Mouse (Mus musculus) CH12.LX (cell line): ENCODE data around the gene Sv2a. TPM values are rescaled to one million over a fixed set of nuclear protein-coding genes. Genes with fewer than 3 reads are reported as not detected.

ENCODE experiments used
- DNase-seq: peaks from one replicate; pipeline ENCODE4 v3.0.0-alpha.2; 2013; ENCODE audit errors: extremely low read depth
- H3K27ac ChIP-seq: 2 replicates; pipeline ENCODE4 v1.5.1; 2012; ENCODE audit warnings: low read depth, mild to moderate bottlenecking, control low read depth, moderate library complexity; ENCODE audit not compliant: insufficient read depth
- H3K27me3 ChIP-seq: replicated peaks from 2 replicates; pipeline ENCODE3; 2012; ENCODE audit warnings: inconsistent platforms
- H3K36me3 ChIP-seq, 2 experiments: replicated peaks in 1 of 2; 2 replicates each; pipeline versions ENCODE3 to v1.6.1; 2012; ENCODE audit warnings: inconsistent platforms in 1 of 2, low read length in 1 of 2, mild to moderate bottlenecking in 1 of 2, mixed read lengths in 1 of 2, moderate library complexity in 1 of 2; ENCODE audit not compliant: control insufficient read depth in 1 of 2, insufficient read depth in 1 of 2
- H3K4me1 ChIP-seq, 2 experiments: 2 replicates each; pipeline ENCODE4 v1.6.1; 2012; ENCODE audit warnings: inconsistent platforms in 1 of 2, moderate library complexity in 1 of 2; ENCODE audit not compliant: insufficient read depth in 2 of 2, control insufficient read depth in 1 of 2
- H3K4me2 ChIP-seq: 2 replicates; pipeline ENCODE4 v1.6.1; 2012; ENCODE audit warnings: low read depth, mild to moderate bottlenecking, control low read depth; ENCODE audit not compliant: poor library complexity, insufficient read depth, severe bottlenecking
- H3K4me3 ChIP-seq, 3 experiments: fragments of 150-350 bp in 1 of 3; sonication (generic) in 1 of 3; replicated peaks in 1 of 3; 2 replicates each; pipeline versions ENCODE3 to v1.5.1; 2011 to 2012; ENCODE audit warnings: low read depth in 2 of 3, low read length in 2 of 3, mild to moderate bottlenecking in 2 of 3, moderate library complexity in 2 of 3, control low read depth in 1 of 3, improper control_type of control experiment in 1 of 3, inconsistent platforms in 1 of 3, mixed read lengths in 1 of 3; ENCODE audit not compliant: poor library complexity in 1 of 3
- H3K79me2 ChIP-seq: replicated peaks from 2 replicates; pipeline ENCODE4 v1.6.1; 2012; ENCODE audit warnings: mild to moderate bottlenecking, moderate library complexity; ENCODE audit not compliant: control insufficient read depth, poor library complexity, insufficient read depth, severe bottlenecking; ENCODE audit errors: extremely low read depth
- H3K9ac ChIP-seq: 2 replicates; pipeline ENCODE4 v1.6.1; 2012; ENCODE audit warnings: low read depth, mild to moderate bottlenecking, control low read depth, moderate library complexity; ENCODE audit not compliant: insufficient read depth
- H3K9me3 ChIP-seq: replicated peaks from 2 replicates; pipeline ENCODE3; 2012; ENCODE audit warnings: low read length, inconsistent platforms, mixed read lengths
- CHD2 ChIP-seq: IDR thresholded peaks from 2 replicates; pipeline ENCODE4 v1.6.1; 2011; ENCODE audit warnings: low read length, improper control_type of control experiment
- CTCF ChIP-seq, 2 experiments: IDR thresholded peaks in 1 of 2; conservative IDR thresholded peaks in 1 of 2; 2 replicates each; pipeline ENCODE4 v1.5.1; 2011 to 2012; ENCODE audit warnings: low read depth in 2 of 2, low read length in 2 of 2, improper control_type of control experiment in 1 of 2, inconsistent platforms in 1 of 2, mild to moderate bottlenecking in 1 of 2, moderate library complexity in 1 of 2
- E2F4 ChIP-seq: IDR thresholded peaks from 2 replicates; pipeline ENCODE4 v1.6.1; 2011; ENCODE audit warnings: low read depth, low read length, improper control_type of control experiment; ENCODE audit not compliant: insufficient replicate concordance
- ELF1 ChIP-seq: IDR thresholded peaks from 2 replicates; pipeline ENCODE4 v1.6.1; 2014; ENCODE audit warnings: low read depth, mild to moderate bottlenecking, inconsistent platforms, low read length, improper control_type of control experiment
- EP300 ChIP-seq: IDR thresholded peaks from 2 replicates; pipeline ENCODE4 v1.6.1; 2011; ENCODE audit warnings: low read length, improper control_type of control experiment
- HCFC1 ChIP-seq: IDR thresholded peaks from 2 replicates; pipeline ENCODE4 v1.6.1; 2012; ENCODE audit warnings: low read depth, mild to moderate bottlenecking, inconsistent platforms, low read length, improper control_type of control experiment
- JUND ChIP-seq: conservative IDR thresholded peaks from 2 replicates; pipeline ENCODE4 v1.6.1; 2011; ENCODE audit warnings: low read depth, low read length, improper control_type of control experiment
- MAX ChIP-seq: IDR thresholded peaks from 2 replicates; pipeline ENCODE4 v1.6.1; 2011; ENCODE audit warnings: low read length, improper control_type of control experiment
- MEF2A ChIP-seq: IDR thresholded peaks from 2 replicates; pipeline ENCODE4 v1.6.1; 2014; ENCODE audit warnings: low read depth, mild to moderate bottlenecking, inconsistent platforms, low read length, improper control_type of control experiment, borderline replicate concordance
- MXI1 ChIP-seq: IDR thresholded peaks from 2 replicates; pipeline ENCODE4 v1.6.1; 2011; ENCODE audit warnings: mild to moderate bottlenecking, low read depth, low read length, improper control_type of control experiment
- MYC ChIP-seq: IDR thresholded peaks from 2 replicates; pipeline ENCODE4 v1.6.1; 2011; ENCODE audit warnings: low read depth, mild to moderate bottlenecking, improper control_type of control experiment, low read length
- NELFE ChIP-seq: IDR thresholded peaks from 2 replicates; pipeline ENCODE4 v1.6.1; 2011; ENCODE audit warnings: low read depth, low read length, improper control_type of control experiment
- NRF1 ChIP-seq: IDR thresholded peaks from 2 replicates; pipeline ENCODE4 v1.6.1; 2014; ENCODE audit warnings: low read depth, mild to moderate bottlenecking, inconsistent platforms, low read length, improper control_type of control experiment, moderate library complexity
- PAX5 ChIP-seq: IDR thresholded peaks from 2 replicates; pipeline ENCODE4 v1.6.1; 2012; ENCODE audit warnings: low read length, inconsistent platforms, mixed read lengths
- POLR2A ChIP-seq: IDR thresholded peaks from 2 replicates; pipeline ENCODE4 v1.6.1; 2011; ENCODE audit warnings: low read depth, mild to moderate bottlenecking, improper control_type of control experiment, low read length
- POLR2AphosphoS2 ChIP-seq: IDR thresholded peaks from 2 replicates; pipeline ENCODE4 v1.6.1; 2011; ENCODE audit warnings: low read depth, low read length, improper control_type of control experiment
- SIN3A ChIP-seq: IDR thresholded peaks from 2 replicates; pipeline ENCODE4 v1.6.1; 2012; ENCODE audit warnings: low read length, improper control_type of control experiment, inconsistent platforms
- TBP ChIP-seq: conservative IDR thresholded peaks from 2 replicates; pipeline ENCODE4 v1.6.1; 2011; ENCODE audit warnings: low read depth, low read length, improper control_type of control experiment
- TCF12 ChIP-seq: IDR thresholded peaks from 2 replicates; pipeline ENCODE4 v1.6.1; 2014; ENCODE audit warnings: low read depth, mild to moderate bottlenecking, inconsistent platforms, low read length, improper control_type of control experiment
- UBTF ChIP-seq: IDR thresholded peaks from 2 replicates; pipeline ENCODE4 v1.6.1; 2012; ENCODE audit warnings: low read depth, mild to moderate bottlenecking, inconsistent platforms, low read length, improper control_type of control experiment, moderate library complexity
- USF1 ChIP-seq: IDR thresholded peaks from 2 replicates; pipeline ENCODE4 v1.6.1; 2014; ENCODE audit warnings: low read depth, mild to moderate bottlenecking, inconsistent platforms, low read length, improper control_type of control experiment
- ZKSCAN1 ChIP-seq: IDR thresholded peaks from 2 replicates; pipeline ENCODE4 v1.6.1; 2012; ENCODE audit warnings: low read depth, inconsistent platforms, low read length, improper control_type of control experiment, borderline replicate concordance
- ZMIZ1 ChIP-seq: IDR thresholded peaks from 2 replicates; pipeline ENCODE4 v1.6.1; 2012; ENCODE audit warnings: low read depth, mild to moderate bottlenecking, inconsistent platforms, low read length, improper control_type of control experiment
- dilution Hi-C: fragments of 300-500 bp; cut with MboI; formaldehyde crosslinking; loops from 2 replicates; pipeline ENCODE4 v1.14.3; 2020; ENCODE audit warnings: low sequenced_read_pairs; ENCODE audit not compliant: extremely low pct_unique_long_range_greater_than_20kb, extremely low pct_ligation_motif_present
- in situ Hi-C: fragments of 300-500 bp; cut with MboI; formaldehyde crosslinking; loops from 3 replicates; pipeline ENCODE4 v1.14.3; 2019; ENCODE audit warnings: low sequenced_read_pairs, low pct_ligation_motif_present, low pct_unique_long_range_greater_than_20kb, mixed read lengths
- polyA plus RNA-seq: library from polyadenylated mRNA; unstranded; fragments of >175 nt; gene quantifications from 2 replicates; pipeline ENCODE4 v1.2.1, GENCODE M21; 2012; ENCODE audit warnings: low read depth; ENCODE audit not compliant: insufficient read length
- total RNA-seq, 2 experiments: library from RNA; depleted of rRNA; stranded (reverse); fragments of 300-350 nt in 1 of 2; fragments of >200 nt in 1 of 2; gene quantifications; 2 replicates each; pipeline ENCODE4 v1.2.3; 2012 to 2014

The Sv2a gene
- total and polyA plus RNA-seq, 3 experiments, result 1.1 to 6.7 (median 4.0) TPM

GRCm38 (mm10) chr3:96195616-96196313 lies 14.8 kb downstream of the Sv2a start:
- in situ Hi-C loops, result no loop called here
- dilution Hi-C loops, result no loop called here
- Histone ChIP-seq H3K36me3 (peaks cover 6 to 50% of the 10 kb centered on the region in 2 experiments), H3K27ac (no peak overlapping the region), H3K4me2 (no peak overlapping the region), H3K9ac (no peak overlapping the region), H3K9me3 (peaks cover 8% of the 10 kb centered on the region), H3K4me3 (no peak overlapping the region), H3K4me1 (peaks cover 7 to 21% of the 10 kb centered on the region in 2 experiments), H3K27me3 (no peaks in the 10 kb centered on the region), H3K79me2 (no peaks in the 10 kb centered on the region)
- DNase-seq, result no peak
- TF ChIP-seq NELFE (no peak), EP300 (no peak), JUND (no peak), UBTF (no peak), ZKSCAN1 (no peak), CTCF (conservative IDR thresholded peaks at IDR 0.05 in 1 of 2, IDR thresholded peaks at IDR 0.05 in 1 of 2; ENCODE audit: low read depth in 2 of 2, low read length in 2 of 2) (peak in 1 of 2 experiments; percentile 22; a peak in 2 of 4 replicates), E2F4 (no peak)

- no peaks in the 10 kb centered on the region for H3K79me2 ChIP-seq
- H3K4me2 ChIP-seq, result peak overlapping the region; percentile 34
- in situ Hi-C loops, result no loop called here
- peaks cover 7 to 21% of the 10 kb centered on the region in 2 experiments for H3K4me1 ChIP-seq
- no peak overlapping the region; the same call in 1 of the 2 replicates for H3K27ac ChIP-seq
- dilution Hi-C loops, result no loop called here
- H3K36me3 ChIP-seq, result peaks cover 6 to 44% of the 10 kb centered on the region in 2 experiments
- DNase-seq, result no peak
- H3K9ac ChIP-seq, result peak overlapping the region; percentile 70; the same call in 1 of the 2 replicates
- TF ChIP-seq ZMIZ1 (no peak), TCF12 (no peak), USF1 (no peak), TBP (no peak), POLR2A (no peak), NELFE (no peak), MAX (no peak), MYC (no peak), PAX5 (no peak), E2F4 (no peak), ELF1 (no peak), POLR2AphosphoS2 (no peak), HCFC1 (no peak), SIN3A (no peak), CHD2 (no peak), CTCF (conservative IDR thresholded peaks at IDR 0.05 in 1 of 2, IDR thresholded peaks at IDR 0.05 in 1 of 2; ENCODE audit: low read depth in 2 of 2, low read length in 2 of 2) (no peak), MEF2A (no peak), MXI1 (no peak), NRF1 (no peak)
- TF ChIP-seq, all 38 proteins: peak for 0
- peak overlapping the region; percentile 51 to 66 (median 65) for H3K4me3 ChIP-seq
- no peaks in the 10 kb centered on the region for H3K27me3 ChIP-seq
- peaks cover 8% of the 10 kb centered on the region for H3K9me3 ChIP-seq
These were observed 15.6 kb downstream of the Sv2a start for GRCm38 (mm10) chr3:96196437-96197128.
